Mouse (Mus musculus) frontal cortex, adult 2 months (tissue): Measurements from ENCODE around the gene Nuf2. TPM values are rescaled to one million over a fixed set of nuclear protein-coding genes. Genes with fewer than 3 reads are reported as not detected.

Source experiments
- DNase-seq, 2 experiments: peaks; one replicate each; pipeline ENCODE4 v3.0.0; 2022; ENCODE audit warnings: low spot score in 1 of 2; ENCODE audit errors: extremely low spot score in 1 of 2
- polyA plus RNA-seq: library from polyadenylated mRNA; depleted of rRNA; stranded (reverse); fragments of >200 nt; gene quantifications from 2 replicates; pipeline ENCODE4 v1.2.3, GENCODE M21; 2012; rRNA removed

The Nuf2 gene
- polyA plus RNA-seq, 1 experiment, result 2.2 TPM

- no peak for DNase-seq
Observed at GRCm38 (mm10) chr1:169471185-169471584, 60.1 kb downstream of the Nuf2 start.

- peak; percentile 46 to 56 for DNase-seq
Observed at GRCm38 (mm10) chr1:169467791-169468190, 63.5 kb downstream of the Nuf2 start.

GRCm38 (mm10) chr1:169462386-169463115, 68.7 kb downstream of the Nuf2 start:
- peak; percentile 80 to 85 for DNase-seq

DNA sequence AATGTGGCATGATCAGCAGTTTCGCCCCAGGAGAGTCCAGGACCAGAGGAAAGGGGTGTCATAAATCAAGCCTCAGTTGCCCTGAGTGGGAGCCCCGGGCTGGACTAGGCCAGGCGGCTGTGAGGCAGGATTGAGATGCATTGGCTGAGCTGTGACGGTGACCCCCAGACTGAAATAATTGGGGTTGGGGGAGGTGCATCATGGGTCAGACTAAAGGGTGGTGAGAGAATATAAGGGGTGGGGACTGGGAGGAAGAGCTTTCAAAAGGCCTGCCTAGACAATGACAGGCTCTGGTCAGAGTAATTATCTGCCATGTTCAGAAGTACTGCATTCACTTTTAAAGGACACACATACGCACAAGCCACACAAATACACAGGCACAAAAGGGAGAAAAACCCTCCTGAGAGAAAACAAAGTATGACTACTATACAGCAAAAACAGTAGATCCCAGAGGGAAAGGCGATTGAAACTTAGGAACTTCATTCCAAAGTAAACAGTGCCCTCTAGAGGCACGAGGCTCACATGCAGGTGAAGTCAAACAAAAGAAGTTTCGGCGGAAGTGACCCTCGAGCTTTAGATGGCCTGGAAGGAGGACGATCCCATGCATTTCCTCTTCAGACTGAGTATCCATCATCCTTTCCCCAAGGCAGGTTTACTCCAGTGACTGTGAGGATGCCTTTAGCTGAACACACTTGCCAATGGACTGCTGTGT, 72.0 kb downstream of the Nuf2 start:
- DNase-seq, result peak in 1 of 2 experiments; percentile 82

Other genes starting within 250 kb of the Nuf2 start
- 67.2 and 89.9 TPM in 2 replicates for gene Rgs5, start 124.0 kb upstream of the Nuf2 start, polyA plus RNA-seq
- 207 and 252 TPM in 2 replicates for gene Rgs4, start 216.2 kb upstream of the Nuf2 start, polyA plus RNA-seq